Mouse (Mus musculus): ENCODE measurements at regions not wholly inside any gene's neighbourhood (a gene's known extent, or its start where the extent isn't known, plus 50 kb on each side); places are given as distances from the start of the nearest gene placed in this dataset.

DNA sequence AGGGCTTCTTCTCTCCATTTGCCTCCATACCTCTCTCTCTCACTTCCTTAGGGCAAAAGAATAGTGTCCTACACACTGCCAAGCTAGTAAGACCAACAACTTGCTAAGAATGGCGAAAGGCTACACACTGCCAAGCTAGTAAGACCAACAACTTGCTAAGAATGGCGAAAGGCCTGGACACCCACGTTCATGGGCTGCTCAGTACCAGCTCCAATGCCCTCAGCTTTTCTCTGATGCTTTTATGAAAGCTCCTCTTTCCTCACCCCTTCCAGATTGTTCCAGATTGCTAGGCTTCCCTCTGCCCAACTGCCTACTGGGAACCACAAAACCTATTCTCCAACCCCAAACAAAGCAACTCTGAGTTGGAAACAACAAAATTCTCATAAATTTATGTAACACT lies 194.1 kb upstream of the Mkln1 start:
- DNase-seq = no peak

DNA sequence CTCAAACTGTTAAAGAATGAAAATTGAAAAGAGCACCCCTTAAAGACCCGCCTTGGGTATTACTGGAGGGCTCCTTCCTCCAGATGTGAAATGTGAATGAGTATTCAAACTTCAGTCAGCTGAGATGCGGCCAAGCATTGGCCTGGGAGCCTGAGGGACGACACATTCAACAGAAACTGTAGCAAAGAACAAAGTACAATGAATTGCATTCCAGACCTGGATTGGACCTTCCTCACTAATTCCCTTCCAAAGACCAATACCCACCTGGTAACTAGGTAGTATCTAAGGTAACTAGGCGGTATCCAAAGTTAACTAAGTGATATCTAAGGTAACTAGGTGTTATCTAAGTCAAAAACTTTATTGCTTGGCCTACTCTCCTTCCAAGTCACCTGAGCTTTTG lies 193.7 kb upstream of the Mkln1 start:
- DNase-seq = no peak

DNA sequence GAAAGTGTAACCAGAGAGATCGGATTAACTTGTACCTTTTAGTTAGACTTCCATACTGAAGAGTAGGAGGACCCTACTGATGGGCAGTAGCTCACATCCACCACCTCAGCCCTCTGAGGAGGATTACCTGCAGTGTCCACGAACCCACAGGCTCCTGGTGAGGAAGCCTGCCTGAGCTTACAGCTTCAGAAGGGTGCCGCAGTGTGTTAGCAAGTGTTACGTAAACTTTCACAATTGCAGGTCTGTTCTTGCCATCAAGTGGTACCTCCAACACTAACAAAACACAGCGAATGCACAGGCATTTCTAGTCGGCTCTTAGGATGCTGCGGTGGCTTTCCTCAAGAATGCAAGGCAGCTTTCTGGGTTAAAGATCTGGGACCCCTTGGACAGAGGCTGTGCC lies 192.4 kb upstream of the Mkln1 start:
- DNase-seq = no peak

DNA sequence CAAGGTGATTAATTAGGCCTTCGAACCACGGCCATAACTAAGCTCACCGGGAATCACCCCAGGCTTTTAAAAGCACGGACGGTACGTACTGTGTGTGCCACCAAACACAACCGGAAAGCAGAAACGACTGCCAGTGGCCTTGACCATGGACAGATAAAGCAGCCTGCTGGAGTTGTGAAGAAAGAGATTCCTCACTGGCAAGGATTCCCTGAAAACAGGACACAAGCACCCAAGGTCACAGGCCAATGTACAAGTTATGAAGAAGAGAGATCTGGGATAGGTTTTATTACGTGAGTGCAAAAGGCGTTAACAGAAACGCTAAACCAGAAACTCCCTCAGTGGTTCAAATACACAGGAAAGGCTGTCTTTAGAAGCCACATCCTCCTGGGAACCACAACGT lies 191.3 kb upstream of the Mkln1 start:
- no peak for DNase-seq

DNA sequence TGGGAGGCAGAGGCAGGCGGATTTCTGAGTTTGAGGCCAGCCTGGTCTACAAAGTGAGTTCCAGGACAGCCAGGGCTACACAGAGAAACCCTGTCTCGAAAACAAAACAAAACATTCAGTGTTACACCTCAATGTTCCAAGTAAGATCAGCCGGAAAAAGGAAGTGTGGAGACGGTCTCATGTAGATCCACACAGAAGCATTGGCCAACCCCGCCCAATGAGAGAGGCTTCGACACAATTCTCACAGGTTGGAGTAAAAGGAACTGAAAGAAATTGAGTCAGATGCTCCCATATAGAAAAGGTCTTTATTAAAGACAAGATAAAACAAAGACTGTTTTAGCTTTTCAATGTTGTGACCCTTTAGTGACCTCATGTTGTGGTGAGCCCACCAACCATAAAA lies 190.3 kb upstream of the Mkln1 start:
- DNase-seq = no peak

DNA sequence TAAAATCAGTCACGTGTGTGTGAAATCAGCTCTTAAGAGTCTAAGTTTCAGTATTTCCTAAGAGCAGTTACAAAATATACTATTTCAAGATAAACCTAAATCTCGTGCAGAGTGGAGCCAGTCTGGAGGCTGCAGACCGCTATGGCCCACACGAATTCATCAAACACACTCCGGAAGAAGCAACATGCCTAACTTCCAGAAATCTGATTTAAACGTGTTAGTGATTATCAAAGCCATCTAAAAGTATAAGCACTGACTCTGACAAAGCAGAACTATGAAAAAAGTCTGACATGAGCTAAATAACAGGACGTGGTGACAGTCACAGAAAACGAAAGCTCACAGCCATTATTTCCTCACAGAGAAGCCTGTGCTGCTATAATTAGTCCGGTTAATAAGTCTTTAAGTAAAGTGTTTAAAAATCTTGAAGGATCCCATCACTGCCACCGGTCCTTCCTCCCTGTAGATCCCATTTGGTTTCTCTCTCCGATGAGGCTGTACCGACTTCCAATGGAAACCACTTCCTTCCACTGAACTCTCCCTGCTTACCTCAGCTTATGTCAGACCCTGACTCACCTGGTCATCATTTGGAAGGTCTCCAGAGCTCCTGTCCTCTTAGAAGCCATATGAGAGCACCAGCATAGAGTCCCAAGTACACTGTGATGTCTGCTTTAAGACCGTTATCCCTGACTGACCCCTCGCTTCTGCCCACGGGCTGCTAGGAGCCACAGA lies 189.0 kb upstream of the Mkln1 start:
- no peak for DNase-seq

DNA sequence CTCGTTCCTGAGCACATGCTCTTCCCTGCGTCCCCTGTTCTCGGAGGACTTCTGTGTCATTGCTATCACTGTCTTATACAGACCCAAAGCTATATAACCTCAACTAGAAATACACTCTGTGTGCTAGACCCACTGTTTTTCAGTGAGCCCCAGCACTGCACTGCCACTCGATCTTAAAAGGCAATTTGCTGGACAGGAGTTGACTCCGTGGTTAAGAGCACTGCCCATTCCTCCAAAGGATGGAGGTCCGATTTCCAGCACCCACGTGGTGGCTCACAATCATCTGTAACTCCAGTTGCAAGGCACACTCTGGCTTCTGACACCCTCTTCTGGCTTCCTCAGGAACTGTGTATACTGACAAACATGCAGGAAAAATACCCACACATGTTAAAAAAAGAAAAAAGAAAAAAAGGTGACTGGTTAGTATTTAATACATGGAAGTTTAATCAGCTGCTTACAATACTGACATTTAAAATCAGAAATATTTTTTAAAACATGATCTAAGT lies 188.3 kb upstream of the Mkln1 start:
- no peak for DNase-seq

DNA sequence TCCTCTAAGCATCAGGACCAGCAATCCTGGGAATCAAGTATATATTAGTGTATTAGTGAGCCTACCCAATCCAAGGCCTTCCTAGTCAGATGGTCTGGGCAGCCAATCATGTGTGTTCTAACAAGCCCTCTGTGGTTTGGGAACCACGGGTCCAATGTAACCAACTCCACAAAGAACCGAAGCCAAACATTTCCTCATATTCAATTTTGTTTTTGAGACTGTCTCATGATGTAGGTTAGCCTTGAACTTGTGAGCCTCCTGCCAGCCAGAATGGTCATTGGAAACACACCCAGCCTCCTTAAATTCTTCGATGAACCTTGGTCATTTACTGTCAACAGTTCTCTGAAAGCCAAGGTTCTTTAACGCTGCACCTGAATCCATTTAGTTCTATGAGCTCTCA lies 187.4 kb upstream of the Mkln1 start:
- DNase-seq = no peak

DNA sequence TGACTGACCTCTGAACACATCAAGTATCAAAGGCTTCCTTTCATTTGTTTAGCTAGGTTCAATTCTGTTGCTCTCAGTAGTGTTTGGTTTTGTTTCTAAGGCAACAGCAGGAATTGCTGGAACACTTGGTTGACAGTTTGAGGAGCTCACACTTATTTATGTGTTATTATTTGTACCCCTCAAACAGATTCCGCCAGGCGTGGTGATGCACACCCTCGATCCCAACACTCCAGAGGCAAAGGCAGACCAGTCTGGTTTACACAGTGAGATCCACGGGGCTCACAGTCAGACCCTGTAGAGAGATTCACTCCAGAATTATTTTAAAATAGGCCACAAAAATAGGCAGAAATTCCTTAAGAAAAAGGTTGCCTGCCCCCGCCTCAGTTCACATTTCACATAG lies 186.9 kb upstream of the Mkln1 start:
- DNase-seq = no peak

DNA sequence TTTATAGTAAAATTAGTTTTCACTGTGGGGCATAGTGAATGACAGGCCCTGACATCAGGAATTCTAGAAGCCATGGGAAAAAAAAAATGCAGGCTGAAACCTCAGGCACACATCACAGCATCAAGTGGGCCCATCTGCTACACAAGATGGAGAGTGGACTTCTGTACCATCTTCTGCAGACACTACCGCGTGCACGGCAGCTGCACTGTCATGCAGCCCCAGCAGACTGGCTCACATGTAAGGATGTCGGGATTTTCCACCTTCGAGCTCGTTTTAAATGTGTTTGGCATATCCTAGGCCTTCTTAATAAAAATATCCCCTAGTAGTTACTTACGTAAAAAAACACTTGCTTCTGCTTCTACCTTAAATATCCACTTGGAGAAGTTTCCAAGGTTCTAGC lies 186.5 kb upstream of the Mkln1 start:
- DNase-seq = no peak

DNA sequence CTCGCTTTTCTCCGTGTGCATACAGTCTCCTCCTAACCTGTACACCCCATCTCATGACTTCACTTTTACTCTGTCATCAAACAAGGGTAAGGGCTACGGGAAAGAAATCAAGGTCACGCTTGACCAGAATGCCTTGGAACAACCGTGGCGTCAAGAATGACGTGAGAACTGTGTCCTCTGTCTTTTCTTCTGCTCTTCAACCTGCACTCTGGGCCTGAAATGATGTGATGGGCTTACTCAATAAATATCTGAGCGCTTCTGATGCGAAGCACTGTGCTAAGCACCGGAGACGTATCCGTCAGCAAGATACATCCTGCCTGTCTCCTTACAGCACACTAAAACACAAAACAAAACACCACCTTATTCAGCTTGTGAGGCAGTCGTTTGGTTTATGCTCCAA lies 185.8 kb upstream of the Mkln1 start:
- no peak for DNase-seq

DNA sequence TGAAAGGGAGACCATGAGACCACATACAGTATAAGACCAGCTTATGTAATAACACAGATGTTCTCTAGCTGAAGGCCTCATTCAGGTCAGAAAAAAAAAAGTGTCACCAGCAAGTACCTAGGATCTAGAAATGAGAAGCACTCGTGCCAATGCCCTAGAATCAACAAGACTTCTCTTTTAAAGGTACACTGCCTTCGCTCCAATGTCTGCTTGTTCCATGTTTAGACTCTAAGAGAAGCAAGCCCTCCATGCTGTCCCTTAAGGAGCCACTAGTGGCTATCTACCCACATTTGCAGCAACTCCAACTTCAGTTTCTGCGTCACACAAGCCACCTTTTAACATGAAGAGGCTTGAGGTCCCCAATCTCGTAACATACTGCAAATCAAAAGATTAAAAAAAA lies 185.4 kb upstream of the Mkln1 start:
- no peak for DNase-seq

DNA sequence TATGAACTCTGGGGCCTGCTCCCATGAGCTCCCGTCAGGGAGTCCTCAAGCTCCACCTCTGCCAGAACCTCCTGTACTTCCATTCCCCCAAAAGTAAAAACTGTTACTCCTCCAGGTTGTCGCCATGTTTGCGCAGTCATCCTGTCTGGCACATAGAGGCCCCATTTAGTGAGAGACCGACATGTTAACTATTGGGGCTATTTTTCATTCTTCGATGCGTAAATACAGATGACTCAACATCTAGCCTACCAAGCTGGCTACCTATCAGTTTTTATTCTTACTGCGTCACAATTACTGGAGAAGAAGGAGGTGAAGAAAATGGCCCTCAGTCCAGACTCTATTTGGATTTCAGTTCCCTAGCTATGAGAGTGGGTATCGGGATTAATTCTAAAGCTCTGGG lies 182.9 kb upstream of the Mkln1 start:
- no peak for DNase-seq

DNA sequence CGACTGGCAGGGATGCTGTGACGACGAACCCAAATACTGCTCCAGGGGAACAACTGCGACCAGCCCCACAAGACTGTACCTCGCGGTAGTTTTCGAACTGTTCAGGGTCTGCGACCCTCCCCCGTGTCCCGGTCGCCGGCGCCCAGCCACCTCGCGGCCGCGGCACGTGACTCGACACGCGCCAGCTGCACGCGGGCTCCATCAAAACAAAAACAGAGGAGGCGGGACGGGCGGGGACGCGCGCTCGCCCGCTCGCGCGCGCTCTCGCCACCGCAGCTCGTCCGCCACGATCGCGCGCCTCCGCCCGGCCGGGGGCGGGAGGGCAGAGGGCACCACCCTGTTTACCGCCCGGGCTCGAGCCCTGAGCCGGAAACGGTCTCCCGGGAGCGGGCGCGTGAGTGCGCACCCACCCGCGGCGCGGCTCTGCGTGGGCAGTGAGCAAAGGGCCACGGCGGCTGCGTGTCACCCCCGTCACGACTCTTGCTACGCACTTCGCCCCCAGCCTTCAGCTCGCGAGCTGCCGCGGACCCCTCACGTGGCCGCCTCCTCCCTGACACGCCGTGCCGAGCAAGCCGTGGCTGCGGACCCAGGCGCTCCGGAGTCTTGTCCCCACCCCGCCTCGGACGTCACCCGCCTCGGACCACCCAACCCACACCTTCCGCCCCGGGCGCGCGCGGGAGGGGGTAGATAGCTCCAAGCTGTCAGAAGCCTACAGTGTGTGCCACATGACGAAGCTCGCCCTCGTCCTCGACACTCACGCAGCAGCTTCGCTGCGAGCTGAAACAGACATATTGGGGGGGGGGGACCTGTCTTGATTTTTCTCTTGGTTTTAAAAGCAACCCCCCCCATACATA lies 182.1 kb upstream of the Mkln1 start:
- peak; percentile 68 for DNase-seq

DNA sequence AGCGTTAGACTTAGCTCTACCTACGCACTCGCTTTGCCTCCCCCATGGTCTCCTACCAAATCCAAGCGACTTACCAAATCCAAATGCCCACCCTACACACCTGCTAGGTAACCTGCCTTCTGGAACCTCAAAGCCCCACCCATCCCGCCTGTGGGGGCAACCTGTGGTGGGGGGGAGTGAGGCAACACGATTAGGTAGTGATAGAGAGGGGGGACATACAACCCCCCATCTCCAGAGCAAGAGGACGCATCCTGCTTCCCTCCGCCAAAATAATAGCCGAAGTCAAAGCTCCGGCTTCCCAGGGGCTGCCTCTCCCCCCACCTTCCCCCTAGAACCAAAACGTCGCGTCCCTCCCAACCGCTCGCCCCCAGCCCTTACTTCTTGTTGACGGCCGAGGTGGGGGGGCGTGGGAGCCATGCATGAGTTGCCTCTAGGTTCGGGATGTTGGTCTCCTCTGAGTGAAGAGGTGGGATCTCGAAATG lies 181.4 kb upstream of the Mkln1 start:
- DNase-seq = no peak

DNA sequence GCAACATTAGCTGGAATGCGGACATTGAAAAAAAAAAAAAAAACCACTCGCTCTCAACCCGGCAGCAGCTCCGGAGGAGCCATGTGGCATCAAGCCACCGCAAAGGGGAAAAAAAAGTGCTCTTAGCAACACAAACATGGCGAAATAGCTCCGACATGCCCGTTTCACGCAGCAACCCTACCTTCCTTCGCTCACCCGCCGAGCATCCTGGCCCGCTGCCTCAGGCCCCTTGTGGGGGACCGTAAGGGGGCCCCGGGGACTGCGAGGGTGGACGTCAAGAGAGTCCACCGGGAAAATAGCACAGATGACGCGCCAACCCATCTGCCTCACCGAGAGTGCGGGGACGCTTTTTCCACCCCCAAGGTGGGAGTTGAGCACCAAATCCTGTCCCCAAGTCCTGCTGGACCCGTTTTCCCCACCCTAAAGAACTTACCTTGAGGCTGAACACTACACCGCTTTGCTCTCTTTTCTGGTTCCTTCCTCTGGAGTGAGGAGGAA lies 180.8 kb upstream of the Mkln1 start:
- peak; percentile 59 for DNase-seq

DNA sequence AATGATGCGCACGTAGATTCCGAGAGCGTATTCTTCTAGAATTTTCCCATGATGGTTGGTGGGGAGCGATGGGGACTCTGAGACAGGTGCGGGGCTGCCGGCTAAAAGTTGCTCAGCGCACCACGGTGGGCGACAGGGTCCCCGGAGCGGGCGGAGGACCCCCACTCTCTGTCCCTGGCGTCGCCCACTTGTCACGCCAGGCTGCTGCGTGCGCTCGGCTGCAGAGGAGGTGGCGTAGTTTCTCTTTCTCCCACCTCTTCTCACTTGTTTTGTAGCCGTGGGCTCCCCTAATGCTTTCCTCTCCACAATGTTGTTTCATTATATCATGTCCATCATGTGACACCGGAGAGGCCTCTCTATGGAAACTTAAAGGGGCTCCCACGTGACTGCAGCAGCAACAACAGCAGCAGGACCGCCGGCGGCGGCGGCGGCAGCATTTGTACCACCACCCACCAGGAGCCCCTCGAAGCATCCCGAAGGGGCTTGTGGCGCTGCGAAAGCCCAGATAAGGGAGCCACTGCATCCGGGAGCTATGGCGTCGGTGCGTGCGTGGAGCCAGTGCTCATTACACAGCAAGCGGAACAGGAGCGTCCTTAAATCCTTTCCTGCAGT lies 180.3 kb upstream of the Mkln1 start:
- peak; percentile 68 for DNase-seq

DNA sequence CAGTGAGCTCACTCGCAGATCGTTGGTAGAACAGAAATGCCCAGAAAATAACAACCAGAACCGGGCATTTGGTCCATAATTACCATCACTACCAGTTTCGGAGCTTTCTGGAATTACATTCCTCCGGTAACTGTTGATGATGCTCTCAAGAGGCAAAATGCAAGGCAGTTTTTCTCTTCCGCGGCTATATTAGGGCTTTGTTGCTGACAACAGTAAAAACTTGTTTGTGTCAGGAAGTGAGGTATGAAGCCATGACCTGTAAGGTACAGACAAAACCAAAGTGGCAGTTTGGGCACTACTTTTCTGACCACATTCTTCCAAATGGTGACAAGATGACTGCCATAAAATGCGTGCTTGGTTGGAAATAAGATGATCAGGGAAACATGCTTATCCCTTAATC lies 179.7 kb upstream of the Mkln1 start:
- no peak for DNase-seq

DNA sequence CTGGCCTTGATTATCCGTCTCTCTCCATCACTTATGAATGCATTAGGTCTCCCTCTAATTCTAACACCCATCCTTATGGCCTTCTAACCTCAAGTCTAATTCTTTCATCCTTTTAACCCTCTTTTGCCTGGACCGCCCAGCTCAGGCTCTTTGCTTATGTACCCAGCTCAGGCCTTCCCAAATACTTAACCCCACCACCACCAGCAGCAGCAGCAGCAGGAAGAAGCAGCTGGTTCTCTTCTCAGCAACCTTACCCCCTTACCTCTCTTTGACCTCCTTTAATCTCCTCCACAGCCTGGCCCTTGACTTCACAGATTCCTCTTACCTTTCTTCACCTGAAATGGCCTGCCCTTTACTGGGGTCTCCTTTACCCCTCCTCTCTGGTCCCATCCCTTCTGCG lies 178.8 kb upstream of the Mkln1 start:
- DNase-seq = no peak

DNA sequence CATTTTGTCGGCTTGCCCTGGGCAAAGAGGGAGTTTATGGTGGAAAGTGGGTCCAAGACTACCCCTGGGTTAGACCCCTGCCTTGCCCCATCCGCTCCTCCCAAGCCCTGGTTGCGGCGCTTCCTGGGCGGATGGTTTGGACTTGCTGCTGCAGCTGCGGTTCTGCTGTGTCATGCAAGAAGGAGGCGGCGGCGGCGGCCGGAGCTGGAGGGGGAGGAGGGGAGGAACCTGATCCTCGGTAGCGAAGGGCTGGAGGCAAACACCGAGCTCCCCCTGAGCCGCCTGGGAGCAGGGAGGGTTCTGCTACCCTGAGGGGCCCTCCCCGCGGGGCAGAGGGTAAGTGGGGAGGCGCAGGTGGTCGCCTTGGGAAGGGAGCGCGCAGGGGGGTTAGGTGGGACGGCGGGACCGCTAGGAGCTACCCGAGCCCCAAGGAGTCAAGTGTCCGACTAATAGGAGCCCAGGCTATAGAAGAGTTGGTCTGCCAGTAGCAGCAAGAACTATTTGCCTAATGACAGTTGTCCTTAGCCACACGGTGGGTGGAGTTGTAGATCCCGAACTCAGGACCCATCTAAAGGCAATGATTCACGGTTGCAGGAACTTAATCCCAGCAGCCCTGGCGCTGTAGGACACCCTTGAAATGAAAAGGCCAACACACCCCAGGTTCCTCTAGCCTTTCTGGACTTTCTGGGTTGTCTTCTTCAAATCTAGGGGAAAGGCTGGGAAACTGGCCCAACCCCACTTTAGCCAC lies 178.2 kb upstream of the Mkln1 start:
- peak; percentile 76 for DNase-seq

DNA sequence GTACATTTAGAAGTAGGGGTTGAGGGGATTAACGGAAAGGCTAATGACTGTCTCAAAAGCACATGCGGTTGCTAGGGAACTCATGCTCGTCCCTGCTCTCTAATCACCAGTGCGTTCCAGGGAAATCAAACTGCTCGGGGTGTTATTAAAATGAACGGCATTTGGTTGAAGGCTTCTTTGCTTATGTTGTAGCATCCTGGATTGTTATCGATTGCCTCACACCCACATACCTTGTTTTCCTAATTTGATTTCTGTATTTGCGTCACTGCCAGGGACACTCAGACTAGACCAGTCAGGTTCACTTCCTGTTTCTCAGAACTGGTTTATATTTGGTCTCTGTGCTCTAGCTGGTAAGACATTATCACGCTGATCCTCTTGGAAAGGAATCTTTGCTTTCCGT lies 177.0 kb upstream of the Mkln1 start:
- DNase-seq = no peak

DNA sequence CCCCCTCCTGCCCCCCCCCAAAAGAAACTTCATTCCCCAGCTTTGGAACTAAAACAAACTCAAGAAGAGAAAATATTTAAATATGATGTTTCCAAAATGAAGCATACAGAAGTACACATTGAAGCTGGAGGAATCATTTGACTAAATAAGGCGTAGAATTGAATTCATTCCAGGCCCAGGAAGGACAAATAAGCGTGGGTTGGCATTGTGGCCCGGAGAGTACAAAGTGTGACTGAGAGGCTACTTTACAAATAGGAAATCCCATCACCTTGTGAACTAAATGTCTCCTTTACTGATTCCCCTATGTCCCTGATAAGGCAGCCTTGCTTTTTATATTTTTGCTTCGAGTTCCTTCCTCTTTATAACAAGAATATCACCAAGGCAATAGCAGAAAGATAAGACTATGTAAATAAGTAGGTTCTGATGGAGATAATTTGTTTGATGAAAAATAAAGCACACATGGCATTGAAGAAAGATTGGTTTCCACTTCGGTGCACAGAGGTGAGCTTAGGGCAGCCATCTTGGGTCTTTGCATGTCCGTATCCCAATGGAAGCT lies 176.4 kb upstream of the Mkln1 start:
- DNase-seq = no peak

DNA sequence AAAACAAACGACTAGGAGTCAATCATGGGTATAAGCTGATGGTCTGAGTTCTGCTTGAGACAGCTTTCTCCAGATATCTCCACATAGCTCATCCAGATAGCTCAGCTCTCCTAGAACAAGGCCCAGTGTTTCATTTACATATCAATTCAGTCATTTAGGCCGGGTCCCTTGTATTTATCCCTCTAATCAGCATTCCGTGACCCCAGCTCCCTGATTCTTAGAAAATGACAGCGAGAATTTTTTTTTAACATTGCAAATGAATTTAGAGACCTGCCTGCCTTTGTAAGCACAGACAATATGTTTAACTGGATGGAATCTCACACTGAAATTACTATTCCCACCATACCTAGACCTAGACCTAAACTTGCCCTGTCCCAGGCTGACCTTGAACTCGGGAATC lies 171.1 kb upstream of the Mkln1 start:
- no peak for DNase-seq

All from embryo, embryonic 11 days (tissue).